Mouse (Mus musculus): ENCODE measurements around the gene Cntnap1. TPM values are rescaled to one million over a fixed set of nuclear protein-coding genes. Genes with fewer than 3 reads are reported as not detected.
"Not testable (repeated sequence)": the region's sequence is repeated elsewhere in the genome, so short reads cannot be mapped to it uniquely, and the experiment has no call there.

Gene Cntnap1
- 6.6 and 9.1 TPM in 2 replicates for total RNA-seq (2021)
- long read RNA-seq, partial matches to known transcripts: 0 of 1 reads
- long read RNA-seq, other reads (novel, unspliced or antisense): 1 of 1 reads

- peak; percentile 73 for DNase-seq
These were observed at the start of gene Cntnap1 for GRCm38 (mm10) chr11:101170354-101170810. Cntnap1 (plus strand) TSS chr11:101170523.

DNA sequence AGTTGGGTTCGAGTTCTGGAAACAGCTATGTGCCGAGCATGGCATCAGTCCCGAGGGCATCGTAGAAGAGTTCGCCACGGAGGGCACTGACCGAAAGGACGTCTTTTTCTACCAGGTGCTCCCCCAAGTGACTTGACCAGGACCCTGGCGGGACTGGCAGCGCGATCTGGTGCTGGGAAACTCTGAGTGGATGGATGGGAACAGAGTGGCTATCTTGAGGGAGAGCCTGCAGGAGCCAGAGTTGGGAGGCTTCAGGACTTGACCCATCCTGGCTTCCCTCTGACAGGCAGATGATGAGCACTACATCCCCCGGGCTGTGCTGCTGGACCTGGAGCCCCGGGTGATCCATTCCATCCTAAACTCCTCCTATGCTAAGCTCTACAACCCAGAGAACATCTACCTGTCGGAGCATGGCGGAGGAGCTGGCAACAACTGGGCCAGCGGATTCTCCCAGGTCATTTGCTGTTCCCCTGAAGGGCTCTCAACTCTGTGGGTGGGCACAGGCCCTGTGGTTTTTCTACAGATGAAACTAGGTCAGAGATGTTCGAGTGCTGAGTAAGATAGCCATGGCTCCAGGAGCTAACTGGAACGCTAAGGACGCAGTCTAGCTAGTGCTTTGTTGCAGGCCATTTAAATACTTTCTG, 49.7 kb upstream of the Cntnap1 start:
- no peak for DNase-seq

DNA sequence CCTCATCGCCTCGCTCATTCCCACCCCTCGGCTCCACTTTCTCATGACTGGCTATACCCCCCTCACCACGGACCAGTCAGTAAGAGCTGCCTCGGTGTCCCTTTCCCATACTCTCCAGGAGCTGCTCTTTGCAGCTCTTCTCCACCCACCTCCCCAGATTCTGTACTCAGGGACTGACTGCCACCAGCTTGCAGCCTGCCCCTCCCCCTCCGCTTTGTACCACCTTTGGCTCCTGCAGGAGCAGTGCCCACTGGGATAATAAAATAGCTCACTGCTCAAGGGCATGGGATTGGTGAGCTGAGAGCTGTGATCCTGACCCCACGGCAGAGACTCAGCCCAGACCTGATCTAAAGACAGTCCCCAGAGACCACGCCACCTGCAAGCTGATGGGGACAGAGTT, 45.8 kb upstream of the Cntnap1 start:
- not testable (repeated sequence) for DNase-seq

DNA sequence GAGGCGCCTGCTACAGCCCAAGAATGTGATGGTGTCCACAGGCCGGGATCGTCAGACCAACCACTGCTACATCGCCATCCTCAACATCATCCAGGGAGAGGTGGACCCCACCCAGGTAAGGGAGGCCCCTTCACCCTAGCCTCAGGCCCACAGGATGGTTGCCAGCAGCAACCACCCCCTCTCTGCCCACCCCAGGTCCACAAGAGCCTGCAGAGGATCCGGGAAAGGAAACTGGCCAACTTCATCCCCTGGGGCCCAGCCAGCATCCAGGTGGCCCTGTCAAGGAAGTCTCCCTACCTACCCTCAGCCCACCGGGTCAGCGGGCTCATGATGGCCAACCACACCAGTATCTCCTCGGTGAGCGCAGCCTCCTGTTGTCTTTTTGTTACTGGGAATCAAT, 45.3 kb upstream of the Cntnap1 start:
- not testable (repeated sequence) for DNase-seq

DNA sequence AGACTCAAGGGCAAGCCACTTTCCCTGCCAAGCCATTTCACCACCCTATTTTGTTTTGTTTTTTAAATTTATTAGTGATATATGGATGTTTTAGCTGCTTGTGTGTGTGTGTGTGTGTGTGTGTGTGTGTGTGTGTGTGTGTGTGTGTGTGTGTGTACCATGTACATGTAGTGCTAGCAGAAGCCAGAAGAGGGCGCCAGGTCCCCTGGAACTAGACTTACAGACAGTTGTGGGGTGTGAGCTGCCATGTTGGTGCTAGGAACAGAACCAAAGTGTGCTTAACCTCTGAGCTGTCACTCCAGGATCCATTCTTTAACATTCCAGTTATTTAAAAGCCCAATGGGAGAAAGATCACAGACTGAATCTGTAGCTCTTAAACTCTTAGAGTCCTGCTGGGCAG, 43.2 kb upstream of the Cntnap1 start:
- no peak for DNase-seq

- peak; percentile 43 for DNase-seq
These were observed 41.2 kb upstream of the Cntnap1 start for GRCm38 (mm10) chr11:101128996-101129577.

DNA sequence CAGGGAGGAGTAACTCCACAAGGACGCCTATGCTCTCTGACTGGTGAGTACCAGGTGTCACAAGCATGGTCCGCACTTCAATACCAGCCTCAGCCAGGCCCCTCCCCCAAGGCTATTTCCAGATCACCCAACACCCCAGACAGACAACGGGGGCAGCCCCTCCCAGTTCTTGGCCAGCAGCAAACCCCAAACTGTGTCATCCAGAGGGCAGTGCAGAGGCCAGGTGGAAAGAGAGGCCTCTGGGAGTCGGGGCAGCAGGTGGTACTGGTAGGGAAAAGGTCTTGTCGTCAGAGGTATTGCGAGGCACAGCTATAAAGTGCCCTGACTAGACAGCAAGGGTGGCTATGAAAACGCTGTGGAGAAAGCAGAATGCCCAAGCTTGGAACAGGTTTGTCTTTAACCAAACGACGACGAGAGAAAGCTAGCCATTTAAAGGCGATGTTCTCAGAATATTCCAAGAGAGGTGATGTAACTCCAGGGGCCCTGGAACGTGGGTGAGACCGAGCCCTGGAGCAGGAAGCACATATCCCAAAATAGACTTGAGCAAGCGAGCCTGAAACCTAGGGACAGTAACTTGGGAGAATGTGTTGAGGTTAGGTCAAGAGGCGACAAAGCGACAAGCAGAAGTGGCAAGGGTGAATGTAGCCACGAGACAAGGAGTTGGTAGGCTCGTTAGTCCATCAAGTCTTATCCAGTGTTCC, 40.1 kb upstream of the Cntnap1 start:
- DNase-seq: no peak

DNA sequence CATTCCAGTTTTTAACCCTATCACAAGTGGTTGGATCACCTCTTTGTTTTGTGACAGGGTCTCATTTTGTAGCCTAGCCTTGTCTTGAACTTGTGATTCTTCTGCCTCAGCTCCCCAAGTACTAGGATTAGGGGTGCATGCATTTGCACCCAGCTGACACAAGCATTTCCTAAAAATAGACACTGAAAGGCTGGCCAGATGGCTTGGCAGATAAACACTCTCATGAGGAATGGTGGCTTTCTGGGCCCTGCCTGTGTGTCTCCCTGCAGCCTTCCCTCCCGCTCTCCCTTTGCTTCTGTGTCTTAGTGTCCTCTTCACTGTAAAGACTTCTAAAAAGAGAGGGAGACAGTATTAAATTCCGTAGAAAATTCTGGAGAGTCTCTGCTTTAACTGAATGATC, 39.1 kb upstream of the Cntnap1 start:
- no peak for DNase-seq

GRCm38 (mm10) chr11:101131701-101132100, 38.6 kb upstream of the Cntnap1 start:
- DNase-seq: no peak

DNA sequence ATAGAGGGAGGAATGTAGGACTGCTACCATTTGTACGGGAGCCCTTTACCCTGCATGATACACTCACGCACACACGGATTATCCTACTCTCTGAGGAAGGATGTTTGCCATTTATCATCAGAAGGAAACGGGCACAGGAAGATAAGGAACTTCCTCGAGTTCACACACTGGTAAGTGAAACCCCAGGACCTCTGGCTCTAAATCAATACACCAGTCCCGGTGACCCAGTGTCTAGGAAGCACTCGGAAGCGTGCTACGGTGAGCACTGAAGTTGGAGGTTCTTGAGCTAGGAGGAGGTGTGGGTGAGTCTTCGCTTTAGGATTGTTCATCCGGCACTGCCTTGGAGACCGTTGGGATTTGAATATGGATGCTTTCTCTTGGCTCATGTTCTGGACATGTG, 37.3 kb upstream of the Cntnap1 start:
- DNase-seq: no peak

DNA sequence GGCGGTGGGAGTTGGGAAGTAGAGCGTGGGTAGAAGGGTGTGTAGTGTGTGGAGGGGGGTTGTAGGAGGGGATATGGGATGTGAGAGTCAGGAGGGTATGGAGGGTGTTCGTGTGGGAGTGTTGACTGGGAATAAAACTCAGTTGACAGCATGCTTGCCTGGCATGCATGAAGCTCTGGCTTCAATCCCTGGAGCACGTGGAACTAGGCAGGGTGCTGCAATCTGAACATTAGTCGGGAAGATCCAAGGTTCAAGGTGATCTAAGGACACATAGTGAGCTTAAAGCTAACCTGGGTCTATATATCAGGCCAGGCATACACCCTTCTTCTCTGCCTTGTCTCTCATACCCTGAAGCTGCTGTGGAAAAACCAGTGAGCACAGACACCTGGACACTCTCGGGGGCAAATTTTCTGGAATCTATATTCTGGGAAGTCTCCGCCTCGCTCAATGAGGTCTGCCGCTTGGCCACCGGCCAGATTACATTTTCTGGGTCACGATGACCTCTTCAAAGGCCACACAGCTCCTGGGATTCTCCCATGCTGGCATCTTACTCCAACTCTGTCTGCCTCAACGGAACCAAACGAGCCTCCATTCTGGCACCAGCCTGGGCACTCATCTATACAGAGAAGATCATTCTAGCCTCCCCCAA, 36.0 kb upstream of the Cntnap1 start:
- peak; percentile 62 for DNase-seq

DNA sequence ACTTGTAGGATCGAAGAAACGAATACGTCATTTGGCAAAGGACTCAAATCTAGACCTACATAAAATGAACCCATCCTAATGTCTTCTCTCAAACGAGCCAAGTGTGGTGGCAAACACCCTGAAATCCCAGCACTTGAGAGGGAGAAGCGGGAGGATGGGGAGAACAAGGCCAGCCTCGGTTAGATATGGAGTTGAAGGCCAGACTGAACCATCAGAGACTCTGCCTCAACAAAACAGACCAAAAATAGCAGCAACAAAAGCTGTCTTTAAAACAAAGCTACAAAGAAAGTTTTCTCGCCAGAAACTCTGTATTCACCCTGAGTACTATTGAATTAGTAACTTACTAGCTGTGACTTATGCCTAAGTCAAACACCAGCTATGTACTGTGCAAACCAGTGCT, 33.3 kb upstream of the Cntnap1 start:
- no peak for DNase-seq

DNA sequence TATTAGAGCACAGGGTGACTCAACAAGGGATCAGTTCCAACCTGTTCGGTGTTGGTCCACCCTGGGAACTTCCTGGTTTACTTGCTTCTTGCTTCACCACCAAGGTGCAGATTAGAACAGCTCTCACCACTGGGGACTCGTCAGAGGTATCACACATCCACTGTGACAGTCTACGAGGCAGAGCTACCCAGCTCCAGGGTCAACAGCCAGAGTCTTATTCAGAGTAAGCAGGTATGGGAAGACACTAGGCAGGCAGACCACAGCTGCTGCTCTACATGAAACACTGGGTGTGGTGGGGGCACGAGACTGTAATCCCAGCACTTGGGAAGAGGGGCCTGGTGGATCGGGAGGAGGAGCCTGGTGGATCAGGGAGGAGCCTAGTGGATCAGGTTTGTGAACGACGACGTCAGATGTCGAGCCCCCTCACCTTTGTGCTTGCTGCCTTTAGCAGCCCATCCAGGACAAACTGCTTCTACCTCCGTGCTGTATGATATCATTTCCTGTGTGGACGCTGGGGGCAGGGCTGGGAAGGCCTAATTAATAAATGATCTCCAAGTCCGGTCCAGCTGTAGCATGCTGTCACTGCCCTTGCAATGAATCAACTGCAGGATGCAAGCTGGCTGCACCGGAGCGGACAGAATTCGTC, 31.7 kb upstream of the Cntnap1 start:
- DNase-seq: peak; percentile 42

DNA sequence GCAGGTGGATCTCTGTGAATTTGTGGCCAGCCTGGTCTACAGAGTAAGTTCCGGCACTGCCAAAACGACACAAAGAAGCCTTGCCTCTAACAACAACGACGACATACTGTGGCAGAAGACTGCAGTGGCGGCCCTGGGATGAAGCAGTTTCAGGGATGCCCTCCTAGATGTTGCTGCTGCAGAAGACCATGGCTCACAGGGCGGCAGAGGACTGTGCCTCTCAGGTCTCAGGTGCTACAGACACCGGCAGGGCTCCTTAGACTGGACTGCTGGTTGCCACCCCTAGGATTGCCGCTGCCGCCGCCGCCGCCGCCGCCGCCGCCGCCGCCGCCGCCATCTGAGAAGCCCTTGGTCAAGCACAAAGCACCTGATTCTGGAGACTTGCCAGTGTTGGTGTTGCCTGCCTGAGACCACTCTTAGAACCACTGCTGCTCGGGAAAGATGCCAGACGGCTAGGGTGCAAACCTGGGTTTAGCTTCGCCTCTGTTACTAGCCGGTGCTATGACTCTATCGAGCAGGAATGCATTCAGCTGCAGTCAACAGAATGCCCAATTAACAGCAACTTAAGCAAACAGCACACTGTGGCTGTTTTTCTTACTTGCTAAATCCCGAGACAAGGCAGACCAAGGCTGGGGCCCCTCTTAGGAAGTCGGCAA, 30.0 kb upstream of the Cntnap1 start:
- no peak for DNase-seq

DNA sequence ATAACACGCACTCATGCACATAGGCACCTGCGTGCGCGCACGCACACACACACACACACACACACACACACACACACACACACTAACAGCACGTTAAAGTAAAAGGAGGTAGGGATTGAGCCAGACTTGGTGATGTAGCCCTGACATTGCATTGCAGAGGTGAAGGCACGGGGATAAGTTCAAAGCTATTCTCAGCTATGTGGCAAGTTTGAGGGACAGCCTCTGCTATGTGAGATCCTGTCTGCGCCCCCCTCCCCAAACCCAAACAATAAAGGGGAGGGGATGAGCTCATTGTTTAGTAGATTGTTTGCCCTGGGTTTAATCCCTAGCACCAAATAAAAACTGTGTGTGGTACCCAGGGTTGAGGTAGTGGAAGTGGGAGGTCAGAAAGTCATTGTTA, 29.2 kb upstream of the Cntnap1 start:
- DNase-seq: no peak

- no peak for DNase-seq
These were observed 27.9 kb upstream of the Cntnap1 start for GRCm38 (mm10) chr11:101142215-101142967.

- no peak for DNase-seq
These were observed 26.7 kb upstream of the Cntnap1 start for GRCm38 (mm10) chr11:101143338-101144225.

- no peak for DNase-seq
These were observed 23.9 kb upstream of the Cntnap1 start for GRCm38 (mm10) chr11:101146377-101146776.

DNA sequence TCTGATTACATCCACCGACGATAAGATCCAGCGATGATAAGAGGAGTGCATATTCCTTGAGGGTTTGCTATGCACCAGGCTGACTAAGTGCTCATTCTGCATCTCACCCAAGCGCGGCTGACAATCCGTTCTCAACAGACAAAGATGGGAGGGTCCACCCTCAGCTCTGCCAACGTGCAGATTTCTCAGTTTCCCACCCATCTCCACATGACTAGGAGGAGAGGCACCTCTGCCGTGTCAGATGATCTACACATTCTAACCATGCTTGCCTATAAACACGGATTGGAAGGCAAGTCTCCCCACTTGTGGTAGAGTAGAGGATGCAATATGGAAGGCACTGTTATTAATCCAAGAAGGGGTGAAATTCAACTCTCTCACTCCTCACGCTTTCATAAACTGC, 21.6 kb upstream of the Cntnap1 start:
- DNase-seq: no peak

All from adrenal gland, postnatal 25 days (tissue).